Mouse (Mus musculus) neural tube, embryonic 11.5 days (tissue): ENCODE data around the gene Dip2a. TPM values are rescaled to one million over a fixed set of nuclear protein-coding genes. Genes with fewer than 3 reads are reported as not detected.

Experiments
- ATAC-seq: fragments of 200-750 bp; cut with Nextera tagmentation; 2 replicates; pipeline ENCODE4 v1.8.0; 2017; ENCODE audit warnings: moderate number of reproducible peaks, mild to moderate bottlenecking, moderate TSS enrichment, moderate library complexity; ENCODE audit not compliant: insufficient read depth, low FRiP score, low TSS enrichment
- DNase-seq: peaks from one replicate; pipeline ENCODE4 v3.0.0-alpha.2; 2015; ENCODE audit warnings: low spot score
- H3K27ac ChIP-seq: fragments of 300-500 bp; sonication (generic); 2 replicates; pipeline ENCODE4 v1.5.1; 2014; ENCODE audit warnings: low read depth, mild to moderate bottlenecking, low read length
- H3K27me3 ChIP-seq: fragments of 300-500 bp; sonication (generic); 2 replicates; pipeline ENCODE4 v1.6.1; 2014; ENCODE audit warnings: mild to moderate bottlenecking, low read length, mixed read lengths; ENCODE audit not compliant: control insufficient read depth, insufficient read depth
- H3K36me3 ChIP-seq: fragments of 300-500 bp; sonication (generic); 2 replicates; pipeline ENCODE4 v1.6.1; 2014; ENCODE audit warnings: mild to moderate bottlenecking, low read length, moderate library complexity, mixed read lengths; ENCODE audit not compliant: control insufficient read depth, insufficient read depth
- H3K4me1 ChIP-seq: fragments of 300-500 bp; sonication (generic); 2 replicates; pipeline ENCODE4 v1.6.1; 2014; ENCODE audit warnings: low read length, mixed read lengths; ENCODE audit not compliant: control insufficient read depth, insufficient read depth
- H3K4me2 ChIP-seq: fragments of 300-500 bp; sonication (generic); 2 replicates; pipeline ENCODE4 v1.6.1; 2014; ENCODE audit warnings: low read depth, mild to moderate bottlenecking, moderate library complexity
- H3K4me3 ChIP-seq: fragments of 300-500 bp; sonication (generic); 2 replicates; pipeline ENCODE4 v1.5.1; 2014; ENCODE audit warnings: low read depth, low read length
- H3K9ac ChIP-seq: fragments of 300-500 bp; sonication (generic); 2 replicates; pipeline ENCODE4 v1.6.1; 2014; ENCODE audit warnings: mild to moderate bottlenecking, low read length
- H3K9me3 ChIP-seq: fragments of 300-500 bp; sonication (generic); 2 replicates; pipeline ENCODE4 v1.6.1; 2016; ENCODE audit warnings: low read length; ENCODE audit not compliant: control insufficient read depth
- WGBS: fragments of 180-500 bp; shearing (Covaris S2); extraction: QIAGEN DNeasy Blood & Tissue Kit; methylation state at CpG from one replicate; pipeline ENCODE4 v1.1.7; 2014; 5-methylcytosine and 5-hydroxymethylcytosine counted together
- polyA plus RNA-seq: library from polyadenylated mRNA; unstranded; fragments of >200 nt; fragmentation: Nextera tagmentation; extraction: Ambion mirVana; gene quantifications from 2 replicates; pipeline ENCODE4 v1.2.1, GENCODE M21; 2014

The Dip2a gene
- polyA plus RNA-seq, 1 experiment from 2014 or later, result 4.3 TPM

- WGBS, result 92% methylated on average over 4 of the region's 4 CpGs
- H3K4me2 ChIP-seq, result no peak overlapping the region
- H3K9ac ChIP-seq, result no peak overlapping the region
- no peak overlapping the region for H3K27ac ChIP-seq
- H3K27me3 ChIP-seq, result no peaks in the 10 kb centered on the region
- no peak for DNase-seq
- H3K9me3 ChIP-seq, result no peaks in the 10 kb centered on the region
- H3K4me1 ChIP-seq, result no peaks in the 10 kb centered on the region
- no peak overlapping the region for H3K4me3 ChIP-seq
- ATAC-seq, result no peak
- H3K36me3 ChIP-seq, result no peaks in the 10 kb centered on the region
Measured at GRCm38 (mm10) chr10:76329093-76329492, 16.0 kb downstream of the Dip2a start.

DNA sequence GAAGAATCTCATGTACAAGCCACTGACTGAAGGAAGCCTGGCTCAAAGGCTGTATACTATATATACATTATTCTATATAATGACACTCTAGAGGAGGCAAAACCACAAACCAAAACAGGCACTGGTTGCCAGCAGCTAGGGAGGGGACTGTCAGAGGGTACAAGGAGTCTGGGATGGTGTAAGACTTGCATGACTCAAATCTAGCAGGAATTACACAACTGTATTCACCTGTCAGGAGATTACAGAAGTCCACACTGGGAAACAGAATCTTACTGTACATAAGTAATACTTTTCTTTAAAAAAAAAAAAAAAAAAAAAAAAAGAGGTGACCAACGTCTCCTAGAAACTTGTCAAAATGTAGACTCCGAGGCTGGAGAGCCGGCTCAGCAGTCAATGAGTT is 16.5 kb downstream of the Dip2a start:
- no peaks in the 10 kb centered on the region for H3K4me1 ChIP-seq
- no peak overlapping the region for H3K4me2 ChIP-seq
- no peaks in the 10 kb centered on the region for H3K27me3 ChIP-seq
- no peak overlapping the region for H3K27ac ChIP-seq
- ATAC-seq, result no peak
- 95% methylated on average over 3 of the region's 3 CpGs for WGBS
- no peaks in the 10 kb centered on the region for H3K9me3 ChIP-seq
- H3K4me3 ChIP-seq, result no peak overlapping the region
- no peaks in the 10 kb centered on the region for H3K36me3 ChIP-seq
- DNase-seq, result no peak
- no peak overlapping the region for H3K9ac ChIP-seq

- 71% methylated on average over 6 of the region's 6 CpGs for WGBS
- Histone ChIP-seq H3K4me1 (no peaks in the 10 kb centered on the region), H3K27ac (no peak overlapping the region), H3K27me3 (no peaks in the 10 kb centered on the region), H3K4me3 (no peak overlapping the region), H3K9me3 (no peaks in the 10 kb centered on the region), H3K9ac (no peak overlapping the region), H3K36me3 (no peaks in the 10 kb centered on the region), H3K4me2 (no peak overlapping the region)
- no peak for ATAC-seq
- DNase-seq, result no peak
Measured at GRCm38 (mm10) chr10:76326304-76327006, 18.6 kb downstream of the Dip2a start.

DNA sequence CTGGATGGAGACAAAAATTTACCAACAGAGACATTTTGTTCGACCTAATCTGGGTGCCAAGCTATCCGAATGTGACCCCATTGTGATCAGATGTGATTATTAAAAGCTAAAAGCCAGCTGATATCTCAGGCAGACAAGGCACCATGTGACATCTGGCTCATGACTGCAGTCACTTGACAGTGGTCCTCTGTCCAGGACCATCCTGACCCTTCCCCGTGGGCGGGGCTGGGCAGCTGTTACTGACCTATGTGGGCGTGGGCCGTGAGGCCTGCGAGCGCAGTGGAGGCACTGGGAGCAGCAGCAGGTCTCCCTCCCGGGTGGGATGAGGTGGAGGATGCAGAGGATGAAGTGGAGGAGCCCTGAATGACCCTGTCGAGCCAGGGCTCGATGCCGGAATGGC is 27.5 kb downstream of the Dip2a start:
- Histone ChIP-seq H3K27ac (no peak overlapping the region), H3K27me3 (no peaks in the 10 kb centered on the region), H3K9me3 (no peaks in the 10 kb centered on the region), H3K4me1 (no peaks in the 10 kb centered on the region), H3K4me3 (no peak overlapping the region), H3K36me3 (peaks cover 6% of the 10 kb centered on the region), H3K4me2 (no peak overlapping the region), H3K9ac (no peak overlapping the region)
- no peak for ATAC-seq
- WGBS, result 84% methylated on average over 12 of the region's 12 CpGs
- no peak for DNase-seq

DNA sequence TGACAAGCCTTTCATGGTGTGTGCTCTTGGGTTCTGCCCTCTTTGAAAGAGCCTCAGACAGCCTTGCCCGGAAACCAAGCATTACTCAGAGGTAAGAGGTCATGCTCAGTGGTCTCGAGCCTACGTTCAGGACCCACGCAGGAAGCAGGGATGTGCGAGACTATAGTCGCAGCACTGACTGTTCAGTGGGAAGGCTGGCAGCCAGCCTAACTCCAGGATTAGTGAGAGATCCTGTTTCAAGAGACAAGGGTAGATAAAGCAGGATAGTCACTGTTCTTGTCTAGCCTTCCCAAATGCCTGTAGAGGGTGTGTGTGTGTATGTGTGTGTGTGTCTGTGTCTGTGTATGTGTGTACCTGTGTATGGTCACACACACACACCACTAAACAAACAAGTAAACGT is 28.9 kb downstream of the Dip2a start:
- H3K9me3 ChIP-seq, result no peaks in the 10 kb centered on the region
- H3K9ac ChIP-seq, result no peak overlapping the region
- ATAC-seq (no peak), DNase-seq (no peak)
- H3K36me3 ChIP-seq, result peaks cover 8% of the 10 kb centered on the region
- 91% methylated on average over 7 of the region's 7 CpGs for WGBS
- no peaks in the 10 kb centered on the region for H3K4me1 ChIP-seq
- no peak overlapping the region for H3K4me2 ChIP-seq
- H3K27ac ChIP-seq, result no peak overlapping the region
- no peak overlapping the region for H3K4me3 ChIP-seq
- H3K27me3 ChIP-seq, result no peaks in the 10 kb centered on the region

GRCm38 (mm10) chr10:76306738-76307137 is 38.4 kb downstream of the Dip2a start:
- ATAC-seq (no peak), DNase-seq (no peak)
- H3K4me2 ChIP-seq, result no peak overlapping the region
- peaks cover 4% of the 10 kb centered on the region; the same call in 1 of the 2 replicates for H3K36me3 ChIP-seq
- WGBS, result 90% methylated on average over 9 of the region's 9 CpGs
- H3K9ac ChIP-seq, result no peak overlapping the region
- H3K4me3 ChIP-seq, result no peak overlapping the region
- H3K27ac ChIP-seq, result no peak overlapping the region
- H3K27me3 ChIP-seq, result no peaks in the 10 kb centered on the region
- no peaks in the 10 kb centered on the region for H3K4me1 ChIP-seq
- no peaks in the 10 kb centered on the region for H3K9me3 ChIP-seq

DNA sequence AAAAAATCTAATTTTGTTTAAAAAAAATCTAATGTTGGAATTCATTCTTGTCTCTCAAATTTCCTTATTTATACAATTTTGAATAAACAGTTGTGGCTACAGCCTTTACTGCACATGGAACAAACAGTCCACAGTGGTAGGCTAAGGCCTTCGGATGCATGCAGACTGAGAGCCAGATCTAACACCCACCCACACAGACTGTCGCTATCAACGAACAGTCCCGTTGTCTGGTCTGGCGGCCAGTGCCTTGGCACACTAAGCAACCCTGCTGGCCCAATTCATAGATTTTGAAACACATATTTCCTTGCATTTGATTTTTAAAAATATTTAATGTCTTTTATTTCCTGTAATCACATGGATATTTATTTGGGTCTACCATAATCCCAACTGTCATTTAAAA is 45.0 kb downstream of the Dip2a start:
- H3K4me2 ChIP-seq, result no peak overlapping the region
- WGBS, result 91% methylated on average over 5 of the region's 5 CpGs
- no peak for ATAC-seq
- peaks cover 6% of the 10 kb centered on the region for H3K36me3 ChIP-seq
- DNase-seq, result no peak
- no peak overlapping the region for H3K9ac ChIP-seq
- H3K4me1 ChIP-seq, result no peaks in the 10 kb centered on the region
- H3K4me3 ChIP-seq, result no peak overlapping the region
- no peaks in the 10 kb centered on the region for H3K9me3 ChIP-seq
- no peak overlapping the region for H3K27ac ChIP-seq
- H3K27me3 ChIP-seq, result no peaks in the 10 kb centered on the region

- Histone ChIP-seq H3K4me2 (no peak overlapping the region), H3K4me3 (no peak overlapping the region), H3K4me1 (no peaks in the 10 kb centered on the region), H3K27ac (no peak overlapping the region), H3K9ac (no peak overlapping the region), H3K36me3 (peaks cover 3% of the 10 kb centered on the region), H3K27me3 (no peaks in the 10 kb centered on the region), H3K9me3 (no peaks in the 10 kb centered on the region)
- DNase-seq (no peak), ATAC-seq (no peak)
- 93% methylated on average over 4 of the region's 4 CpGs for whole genome bisulfite sequencing
Measured at GRCm38 (mm10) chr10:76293222-76293621, 51.9 kb downstream of the Dip2a start.

DNA sequence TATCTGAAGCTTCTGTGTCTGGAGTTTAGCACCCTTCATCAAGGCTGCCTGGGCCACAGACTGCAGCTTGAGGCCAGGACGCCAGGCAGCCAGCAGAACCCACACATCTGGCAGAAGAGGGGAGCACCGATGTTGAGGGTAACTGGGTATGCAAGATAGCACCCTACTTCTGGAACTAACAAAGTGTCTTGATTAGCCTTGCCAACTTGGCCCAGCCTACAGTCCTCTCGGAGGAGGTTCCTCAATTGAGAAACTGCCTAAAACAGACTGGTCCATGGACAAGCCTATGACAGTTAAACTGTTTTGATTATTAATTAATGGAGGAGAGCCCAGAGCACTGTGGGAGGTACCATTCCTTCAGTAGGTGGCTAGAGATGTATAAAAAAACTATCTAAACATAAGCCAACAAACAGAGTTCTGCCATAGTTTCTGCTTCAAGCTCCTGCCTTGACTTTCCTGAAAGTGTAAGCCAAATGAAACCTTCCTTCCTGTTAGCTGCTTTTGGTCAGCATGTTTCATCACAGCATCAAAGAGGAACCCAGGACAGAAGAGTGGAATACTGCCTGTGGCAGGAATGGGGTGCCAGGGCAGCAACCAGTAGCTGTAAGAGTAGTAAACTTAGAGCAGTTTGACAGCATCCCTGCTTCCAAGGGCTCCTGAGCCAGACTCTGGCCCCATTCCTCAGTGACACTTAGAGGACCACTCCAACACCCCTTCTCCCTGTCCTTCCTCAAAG is 55.0 kb downstream of the Dip2a start:
- WGBS, result 89% methylated on average over 3 of the region's 3 CpGs
- ATAC-seq (no peak), DNase-seq (no peak)
- Histone ChIP-seq H3K27me3 (no peaks in the 10 kb centered on the region), H3K4me3 (no peak overlapping the region), H3K4me1 (no peaks in the 10 kb centered on the region), H3K36me3 (no peaks in the 10 kb centered on the region; the same call in none of the 2 replicates), H3K27ac (no peak overlapping the region), H3K9me3 (no peaks in the 10 kb centered on the region), H3K9ac (no peak overlapping the region), H3K4me2 (no peak overlapping the region)
